Mouse (Mus musculus): Measurements from ENCODE around the gene Cdc42ep1. TPM values are rescaled to one million over a fixed set of nuclear protein-coding genes. Genes with fewer than 3 reads are reported as not detected.
"Not testable (repeated sequence)": the region's sequence is repeated elsewhere in the genome, so short reads cannot be mapped to it uniquely, and the experiment has no call there.

Cdc42ep1 gene
- polyA plus RNA-seq, 1 experiment from 2014 or later = 37.9 TPM

- H3K27ac ChIP-seq (ENCODE audit: low read depth, low read length) = peak overlapping the region; percentile 91
- H3K9ac ChIP-seq (ENCODE audit: low read depth, low read length) = peak overlapping the region; percentile 89
- peaks cover 48% of the 10 kb centered on the region for H3K4me1 ChIP-seq (ENCODE audit: control insufficient read depth, insufficient read depth, low read length)
- peak overlapping the region; percentile 68 for H3K4me3 ChIP-seq (ENCODE audit: low read length)
- peak overlapping the region; percentile 83 for H3K4me2 ChIP-seq (replicated peaks; ENCODE audit: low read depth, low read length)
- no peak for ATAC-seq (ENCODE audit: low FRiP score, low TSS enrichment)
- H3K36me3 ChIP-seq (ENCODE audit: control insufficient read depth, insufficient read depth, low read length) = peaks cover 11% of the 10 kb centered on the region; the same call in 1 of the 2 replicates
- WGBS = 35% methylated on average over 21 of the region's 21 CpGs
- peaks cover 8% of the 10 kb centered on the region for H3K27me3 ChIP-seq (ENCODE audit: control insufficient read depth, insufficient read depth, low read length)
- H3K9me3 ChIP-seq (ENCODE audit: control insufficient read depth, low read length) = no peaks in the 10 kb centered on the region
These were observed 1.4 kb downstream of the Cdc42ep1 start for GRCm38 (mm10) chr15:78843581-78844469.

GRCm38 (mm10) chr15:78844791-78845190 is 2.4 kb downstream of the Cdc42ep1 start:
- Histone ChIP-seq H3K9ac (ENCODE audit: low read depth, low read length) (peak overlapping the region; percentile 89; the same call in 1 of the 2 replicates), H3K9me3 (ENCODE audit: control insufficient read depth, low read length) (no peaks in the 10 kb centered on the region), H3K27me3 (ENCODE audit: control insufficient read depth, insufficient read depth, low read length) (peaks cover 8% of the 10 kb centered on the region), H3K4me1 (ENCODE audit: control insufficient read depth, insufficient read depth, low read length) (peaks cover 42% of the 10 kb centered on the region), H3K27ac (ENCODE audit: low read depth, low read length) (peak overlapping the region; percentile 91; the same call in 1 of the 2 replicates), H3K36me3 (ENCODE audit: control insufficient read depth, insufficient read depth, low read length) (peaks cover 18% of the 10 kb centered on the region; the same call in 1 of the 2 replicates), H3K4me2 (replicated peaks; ENCODE audit: low read depth, low read length) (peak overlapping the region; percentile 83), H3K4me3 (ENCODE audit: low read length) (peak overlapping the region; percentile 68)
- no peak for ATAC-seq (ENCODE audit: low FRiP score, low TSS enrichment)
- WGBS = 21% methylated on average over 9 of the region's 9 CpGs

- Histone ChIP-seq H3K4me3 (ENCODE audit: low read length) (peak overlapping the region; percentile 16; the same call in 1 of the 2 replicates), H3K4me1 (ENCODE audit: control insufficient read depth, insufficient read depth, low read length) (peaks cover 39% of the 10 kb centered on the region), H3K9ac (ENCODE audit: low read depth, low read length) (peak overlapping the region; percentile 38), H3K27me3 (ENCODE audit: control insufficient read depth, insufficient read depth, low read length) (peaks cover 8% of the 10 kb centered on the region; the same call in 1 of the 2 replicates), H3K27ac (ENCODE audit: low read depth, low read length) (peak overlapping the region; percentile 65; the same call in 1 of the 2 replicates), H3K4me2 (replicated peaks; ENCODE audit: low read depth, low read length) (peak overlapping the region; percentile 83), H3K9me3 (ENCODE audit: control insufficient read depth, low read length) (no peaks in the 10 kb centered on the region), H3K36me3 (ENCODE audit: control insufficient read depth, insufficient read depth, low read length) (peaks cover 18% of the 10 kb centered on the region; the same call in 1 of the 2 replicates)
- ATAC-seq (ENCODE audit: low FRiP score, low TSS enrichment) = no peak
- WGBS = 65% methylated on average over 11 of the region's 11 CpGs
These were observed 2.9 kb downstream of the Cdc42ep1 start for GRCm38 (mm10) chr15:78845321-78845720.

- peak overlapping the region; percentile 65; the same call in 1 of the 2 replicates for H3K27ac ChIP-seq (ENCODE audit: low read depth, low read length)
- 73% methylated on average over 8 of the region's 8 CpGs for WGBS
- peaks cover 40% of the 10 kb centered on the region for H3K4me1 ChIP-seq (ENCODE audit: control insufficient read depth, insufficient read depth, low read length)
- H3K4me2 ChIP-seq (replicated peaks; ENCODE audit: low read depth, low read length) = peak overlapping the region; percentile 83; the same call in 1 of the 2 replicates
- no peak for ATAC-seq (ENCODE audit: low FRiP score, low TSS enrichment)
- H3K4me3 ChIP-seq (ENCODE audit: low read length) = no peak overlapping the region
- H3K9me3 ChIP-seq (ENCODE audit: control insufficient read depth, low read length) = no peaks in the 10 kb centered on the region
- H3K9ac ChIP-seq (ENCODE audit: low read depth, low read length) = no peak overlapping the region
- peaks cover 8% of the 10 kb centered on the region; the same call in 1 of the 2 replicates for H3K27me3 ChIP-seq (ENCODE audit: control insufficient read depth, insufficient read depth, low read length)
- peaks cover 18% of the 10 kb centered on the region; the same call in 1 of the 2 replicates for H3K36me3 ChIP-seq (ENCODE audit: control insufficient read depth, insufficient read depth, low read length)
These were observed 3.4 kb downstream of the Cdc42ep1 start for GRCm38 (mm10) chr15:78845867-78846266.

GRCm38 (mm10) chr15:78846352-78846751 is 3.9 kb downstream of the Cdc42ep1 start:
- Histone ChIP-seq H3K27me3 (ENCODE audit: control insufficient read depth, insufficient read depth, low read length) (peaks cover 8% of the 10 kb centered on the region; the same call in 1 of the 2 replicates), H3K4me2 (replicated peaks; ENCODE audit: low read depth, low read length) (no peak overlapping the region), H3K27ac (ENCODE audit: low read depth, low read length) (no peak overlapping the region), H3K9ac (ENCODE audit: low read depth, low read length) (no peak overlapping the region), H3K4me3 (ENCODE audit: low read length) (no peak overlapping the region), H3K36me3 (ENCODE audit: control insufficient read depth, insufficient read depth, low read length) (peaks cover 18% of the 10 kb centered on the region; the same call in 1 of the 2 replicates), H3K4me1 (ENCODE audit: control insufficient read depth, insufficient read depth, low read length) (peaks cover 42% of the 10 kb centered on the region), H3K9me3 (ENCODE audit: control insufficient read depth, low read length) (no peaks in the 10 kb centered on the region)
- 65% methylated on average over 8 of the region's 8 CpGs for WGBS
- ATAC-seq (ENCODE audit: low FRiP score, low TSS enrichment) = no peak

- WGBS = 92% methylated on average over 7 of the region's 7 CpGs
- H3K9ac ChIP-seq (ENCODE audit: low read depth, low read length); H3K27me3 ChIP-seq (ENCODE audit: control insufficient read depth, insufficient read depth, low read length); ATAC-seq (ENCODE audit: low FRiP score, low TSS enrichment); H3K9me3 ChIP-seq (ENCODE audit: control insufficient read depth, low read length); H3K27ac ChIP-seq (ENCODE audit: low read depth, low read length); H3K4me3 ChIP-seq (ENCODE audit: low read length); H3K4me2 ChIP-seq (replicated peaks; ENCODE audit: low read depth, low read length): not testable (repeated sequence)
- Histone ChIP-seq H3K36me3 (ENCODE audit: control insufficient read depth, insufficient read depth, low read length) (peaks cover 18% of the 10 kb centered on the region; the same call in 1 of the 2 replicates), H3K4me1 (ENCODE audit: control insufficient read depth, insufficient read depth, low read length) (peaks cover 41% of the 10 kb centered on the region)
These were observed 4.4 kb downstream of the Cdc42ep1 start for GRCm38 (mm10) chr15:78846805-78847204.

- Histone ChIP-seq H3K4me2 (replicated peaks; ENCODE audit: low read depth, low read length) (no peak overlapping the region), H3K27me3 (ENCODE audit: control insufficient read depth, insufficient read depth, low read length) (peaks cover 6% of the 10 kb centered on the region; the same call in 1 of the 2 replicates), H3K9ac (ENCODE audit: low read depth, low read length) (no peak overlapping the region), H3K9me3 (ENCODE audit: control insufficient read depth, low read length) (no peaks in the 10 kb centered on the region), H3K4me3 (ENCODE audit: low read length) (no peak overlapping the region), H3K36me3 (ENCODE audit: control insufficient read depth, insufficient read depth, low read length) (peaks cover 18% of the 10 kb centered on the region; the same call in 1 of the 2 replicates), H3K27ac (ENCODE audit: low read depth, low read length) (no peak overlapping the region), H3K4me1 (ENCODE audit: control insufficient read depth, insufficient read depth, low read length) (peaks cover 38% of the 10 kb centered on the region)
- WGBS = 26% methylated on average over 5 of the region's 5 CpGs
- no peak for ATAC-seq (ENCODE audit: low FRiP score, low TSS enrichment)
These were observed 6.0 kb downstream of the Cdc42ep1 start for GRCm38 (mm10) chr15:78848467-78848866.

- Histone ChIP-seq H3K27ac (ENCODE audit: low read depth, low read length) (peak overlapping the region; percentile 38; the same call in 1 of the 2 replicates), H3K4me1 (ENCODE audit: control insufficient read depth, insufficient read depth, low read length) (peaks cover 29% of the 10 kb centered on the region), H3K27me3 (ENCODE audit: control insufficient read depth, insufficient read depth, low read length) (no peaks in the 10 kb centered on the region), H3K36me3 (ENCODE audit: control insufficient read depth, insufficient read depth, low read length) (peaks cover 18% of the 10 kb centered on the region; the same call in 1 of the 2 replicates), H3K9me3 (ENCODE audit: control insufficient read depth, low read length) (no peaks in the 10 kb centered on the region), H3K9ac (ENCODE audit: low read depth, low read length) (no peak overlapping the region), H3K4me3 (ENCODE audit: low read length) (no peak overlapping the region), H3K4me2 (replicated peaks; ENCODE audit: low read depth, low read length) (no peak overlapping the region)
- WGBS = 89% methylated on average over 12 of the region's 12 CpGs
- no peak for ATAC-seq (ENCODE audit: low FRiP score, low TSS enrichment)
These were observed 7.1 kb downstream of the Cdc42ep1 start for GRCm38 (mm10) chr15:78849485-78849884.
